Mouse (Mus musculus): Measurements from ENCODE around the gene Epn2.

Epn2 gene

GRCm38 (mm10) chr11:61486458-61487219 is 92.8 kb downstream of the Epn2 start:
- no peak for DNase-seq

- DNase-seq: no peak
Measured at GRCm38 (mm10) chr11:61485541-61486457, 93.7 kb downstream of the Epn2 start.

GRCm38 (mm10) chr11:61484613-61485540 is 94.6 kb downstream of the Epn2 start, which contains the start of gene Mfap4:
TSS of gene Mfap4 (plus strand) at chr11:61485431.
- DNase-seq: peak; percentile 76

- DNase-seq: peak; percentile 26
Measured at GRCm38 (mm10) chr11:61484256-61484612, 95.3 kb downstream of the Epn2 start.

- no peak for DNase-seq
Measured at GRCm38 (mm10) chr11:61483226-61483845, 96.2 kb downstream of the Epn2 start.

GRCm38 (mm10) chr11:61481239-61482090 is 98.0 kb downstream of the Epn2 start:
- DNase-seq: no peak

GRCm38 (mm10) chr11:61478788-61479187 is 100.7 kb downstream of the Epn2 start:
- DNase-seq: no peak

GRCm38 (mm10) chr11:61477566-61478508 is 101.7 kb downstream of the Epn2 start:
- no peak for DNase-seq

GRCm38 (mm10) chr11:61476786-61477382 is 102.6 kb downstream of the Epn2 start:
- DNase-seq: peak; percentile 29

- no peak for DNase-seq
Measured at GRCm38 (mm10) chr11:61473630-61474029, 105.9 kb downstream of the Epn2 start.

- no peak for DNase-seq
Measured at GRCm38 (mm10) chr11:61470880-61471279, 108.6 kb downstream of the Epn2 start.

- DNase-seq: no peak
Measured at GRCm38 (mm10) chr11:61469317-61469917, 110.1 kb downstream of the Epn2 start.

- no peak for DNase-seq
Measured at GRCm38 (mm10) chr11:61468534-61468933, 111.0 kb downstream of the Epn2 start.

Data from right cerebral cortex, postnatal 25 days (tissue).